Mouse (Mus musculus) layer of hippocampus, adult 9-11 months (tissue): ENCODE measurements at regions not wholly inside any gene's neighbourhood (a gene's known extent, or its start where the extent isn't known, plus 50 kb on each side); places are given as distances from the start of the nearest gene placed in this dataset.
A peak's percentile ranks its signal among the peaks of the same experiment; 100 is the strongest.

Source experiments
- DNase-seq: peaks from one replicate; pipeline ENCODE4 v3.0.0; 2022

GRCm38 (mm10) chr2:55687345-55687744, 251.6 kb downstream of the Kcnj3 start:
- DNase-seq, result no peak

GRCm38 (mm10) chr2:55692902-55693870, 257.4 kb downstream of the Kcnj3 start:
- peak; percentile 87 for DNase-seq

- no peak for DNase-seq
These were observed 263.9 kb downstream of the Kcnj3 start for GRCm38 (mm10) chr2:55699705-55700104.
